Mouse (Mus musculus) heart, postnatal 0 days (tissue): Measurements from ENCODE around the gene Svbp. TPM values are rescaled to one million over a fixed set of nuclear protein-coding genes. Genes with fewer than 3 reads are reported as not detected.

Experiments used
- ATAC-seq: fragments of 200-750 bp; cut with Nextera tagmentation; 2 replicates; pipeline ENCODE4 v1.8.0; 2017; ENCODE audit warnings: low read depth, moderate number of reproducible peaks, moderate library complexity; ENCODE audit not compliant: insufficient read depth
- DNase-seq: peaks from one replicate; pipeline ENCODE4 v3.0.0-alpha.2; 2016; ENCODE audit warnings: low spot score
- H3K27ac ChIP-seq: fragments of 300-500 bp; sonication (generic); 2 replicates; pipeline ENCODE4 v1.5.1; 2014; ENCODE audit warnings: low read depth, mild to moderate bottlenecking
- H3K27me3 ChIP-seq: fragments of 300-500 bp; sonication (generic); 2 replicates; pipeline ENCODE4 v1.6.1; 2014; ENCODE audit warnings: low read length, mixed read lengths; ENCODE audit not compliant: control insufficient read depth, insufficient read depth
- H3K36me3 ChIP-seq: fragments of 300-500 bp; sonication (generic); replicated peaks from 2 replicates; pipeline ENCODE4 v1.6.1; 2014; ENCODE audit warnings: low read length, mixed read lengths; ENCODE audit not compliant: control insufficient read depth, insufficient read depth
- H3K4me1 ChIP-seq: fragments of 300-500 bp; sonication (generic); 2 replicates; pipeline ENCODE4 v1.6.1; 2014; ENCODE audit warnings: antibody characterized with exemption; ENCODE audit not compliant: control insufficient read depth, insufficient read depth
- H3K4me2 ChIP-seq: fragments of 300-500 bp; sonication (generic); 2 replicates; pipeline ENCODE4 v1.6.1; 2014; ENCODE audit warnings: low read depth, mild to moderate bottlenecking, low read length, moderate library complexity
- H3K4me3 ChIP-seq: fragments of 300-500 bp; sonication (generic); 2 replicates; pipeline ENCODE4 v1.5.1; 2014; ENCODE audit warnings: low read depth, low read length
- H3K9ac ChIP-seq: fragments of 300-500 bp; sonication (generic); replicated peaks from 2 replicates; pipeline ENCODE4 v1.6.1; 2014; ENCODE audit warnings: low read depth, low read length, mixed read lengths
- H3K9me3 ChIP-seq: fragments of 300-500 bp; sonication (generic); replicated peaks from 2 replicates; pipeline ENCODE4 v1.6.1; 2016; ENCODE audit warnings: low read length; ENCODE audit not compliant: control insufficient read depth
- CTCF ChIP-seq: IDR thresholded peaks from 2 replicates; pipeline ENCODE4 v1.5.1; 2016; ENCODE audit warnings: antibody characterized with exemption, control low read depth, low read depth
- EP300 ChIP-seq: IDR thresholded peaks from 2 replicates; pipeline ENCODE4 v1.6.1; 2016; ENCODE audit warnings: antibody characterized with exemption, low read depth
- WGBS: fragments of 180-500 bp; shearing (Covaris S2); extraction: QIAGEN DNeasy Blood & Tissue Kit; methylation state at CpG from one replicate; pipeline ENCODE4 v1.1.7; 2014; 5-methylcytosine and 5-hydroxymethylcytosine counted together
- polyA plus RNA-seq: library from polyadenylated mRNA; unstranded; fragments of >200 nt; fragmentation: Nextera tagmentation; extraction: Ambion mirVana; gene quantifications from 2 replicates; pipeline ENCODE4 v1.2.1, GENCODE M21; 2015
- total RNA-seq: library from RNA; depleted of rRNA; stranded (reverse); fragments of >200 nt; gene quantifications from 2 replicates; pipeline ENCODE4 v1.2.3, GENCODE M21; 2014; ENCODE audit warnings: low replicate concordance

Gene Svbp
- total and polyA plus RNA-seq, 2 experiments from 2014 or later: 33.2 to 129 TPM

- 91% methylated on average over 12 of the region's 12 CpGs for WGBS
- no peak for ATAC-seq
- Histone ChIP-seq H3K4me1 (no peaks in the 10 kb centered on the region), H3K27me3 (no peaks in the 10 kb centered on the region), H3K9ac (no peak overlapping the region), H3K4me3 (no peak overlapping the region), H3K27ac (no peak overlapping the region), H3K36me3 (peaks cover 27% of the 10 kb centered on the region; the same call in 1 of the 2 replicates), H3K4me2 (no peak overlapping the region), H3K9me3 (no peaks in the 10 kb centered on the region)
- no peak for TF ChIP-seq CTCF
- DNase-seq: no peak
These were observed 47.5 kb downstream of the Svbp start for GRCm38 (mm10) chr4:119242571-119242970.

DNA sequence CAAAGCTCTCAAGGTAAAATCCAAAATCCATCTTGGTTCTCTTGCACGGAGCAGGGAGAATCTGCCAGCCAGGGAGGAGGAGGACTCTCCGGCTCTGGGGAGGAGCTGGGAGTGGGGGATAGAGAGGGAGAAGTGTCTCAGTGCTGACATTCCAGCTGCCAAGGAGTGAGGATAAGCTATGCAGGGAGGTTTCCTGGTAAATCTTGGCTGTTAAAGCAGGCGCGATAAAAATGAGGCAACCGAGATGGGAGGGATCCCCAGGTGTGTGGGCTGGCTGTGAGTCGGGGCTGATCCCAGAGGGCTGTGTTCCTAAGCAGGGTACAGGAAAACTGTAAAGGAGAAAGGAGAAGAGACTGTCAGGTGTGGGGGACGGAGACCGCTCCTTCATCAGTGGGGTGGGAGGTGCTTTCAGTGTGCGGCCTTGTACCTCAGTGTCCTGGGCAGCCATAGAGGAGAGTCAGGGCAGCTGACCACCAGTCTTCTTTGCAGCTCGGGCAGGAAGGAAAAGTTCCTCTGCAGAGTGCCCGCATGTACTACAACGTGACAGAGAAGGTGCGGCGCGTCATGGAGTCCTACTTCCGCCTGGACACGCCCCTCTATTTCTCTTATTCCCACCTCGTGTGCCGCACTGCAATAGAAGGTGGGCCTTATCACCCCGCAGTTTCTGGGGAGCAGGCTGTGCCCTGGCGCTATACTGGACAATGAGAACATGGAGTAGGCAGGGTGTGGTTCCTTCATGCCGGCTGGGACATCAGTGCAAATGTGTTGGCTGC lies 49.5 kb downstream of the Svbp start:
- Histone ChIP-seq H3K9ac (no peak overlapping the region), H3K4me3 (no peak overlapping the region), H3K27me3 (no peaks in the 10 kb centered on the region), H3K27ac (no peak overlapping the region), H3K9me3 (no peaks in the 10 kb centered on the region), H3K36me3 (peaks cover 27% of the 10 kb centered on the region; the same call in 1 of the 2 replicates), H3K4me2 (no peak overlapping the region), H3K4me1 (peaks cover 8% of the 10 kb centered on the region; the same call in 1 of the 2 replicates)
- no peak for DNase-seq
- TF ChIP-seq CTCF (no peak), EP300 (no peak)
- no peak for ATAC-seq
- 67% methylated on average over 22 of the region's 22 CpGs for WGBS

DNA sequence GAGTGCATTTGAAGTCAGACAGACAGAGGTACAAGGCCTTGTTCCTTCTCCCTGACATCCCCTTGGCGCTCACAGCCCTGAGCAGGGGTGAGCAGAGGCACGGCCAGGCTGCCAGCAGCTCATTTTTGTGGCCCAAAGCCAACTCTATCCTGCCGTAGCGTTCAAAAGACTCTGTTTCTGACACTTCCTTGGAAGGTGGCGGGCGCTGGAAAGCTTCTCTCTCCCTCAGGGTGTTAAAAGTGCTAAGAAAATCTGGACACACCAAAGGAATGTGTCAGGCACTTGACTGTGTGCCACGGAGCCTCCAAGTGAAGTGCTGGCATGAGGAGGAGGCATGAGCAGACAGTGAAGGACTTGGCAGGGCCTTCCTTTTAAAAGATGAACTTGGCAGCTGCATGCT lies 50.5 kb downstream of the Svbp start:
- DNase-seq (peak; percentile 30), ATAC-seq (no peak)
- H3K36me3 ChIP-seq: peaks cover 27% of the 10 kb centered on the region; the same call in 1 of the 2 replicates
- H3K27ac ChIP-seq: 0 out of 2 replicates have a peak overlapping the region, but pooled peaks have one; percentile 25
- no peaks in the 10 kb centered on the region for H3K27me3 ChIP-seq
- H3K4me2 ChIP-seq: no peak overlapping the region
- no peak overlapping the region for H3K4me3 ChIP-seq
- H3K4me1 ChIP-seq: peaks cover 8% of the 10 kb centered on the region; the same call in 1 of the 2 replicates
- H3K9ac ChIP-seq: no peak overlapping the region
- no peaks in the 10 kb centered on the region for H3K9me3 ChIP-seq
- TF ChIP-seq EP300 (no peak), CTCF (no peak)
- 20% methylated on average over 7 of the region's 7 CpGs for WGBS

- DNase-seq: no peak
- no peak overlapping the region for H3K9ac ChIP-seq
- H3K4me2 ChIP-seq: no peak overlapping the region
- H3K36me3 ChIP-seq: peaks cover 24% of the 10 kb centered on the region; the same call in 1 of the 2 replicates
- peaks cover 8% of the 10 kb centered on the region; the same call in 1 of the 2 replicates for H3K4me1 ChIP-seq
- H3K4me3 ChIP-seq: no peak overlapping the region
- 0 out of 2 replicates have a peak overlapping the region, but pooled peaks have one; percentile 25 for H3K27ac ChIP-seq
- no peaks in the 10 kb centered on the region for H3K27me3 ChIP-seq
- ATAC-seq: no peak
- no peak for TF ChIP-seq CTCF
- no peak for TF ChIP-seq EP300
- H3K9me3 ChIP-seq: no peaks in the 10 kb centered on the region
- WGBS: 73% methylated on average over 9 of the region's 9 CpGs
These were observed 50.9 kb downstream of the Svbp start for GRCm38 (mm10) chr4:119245961-119246360.

DNA sequence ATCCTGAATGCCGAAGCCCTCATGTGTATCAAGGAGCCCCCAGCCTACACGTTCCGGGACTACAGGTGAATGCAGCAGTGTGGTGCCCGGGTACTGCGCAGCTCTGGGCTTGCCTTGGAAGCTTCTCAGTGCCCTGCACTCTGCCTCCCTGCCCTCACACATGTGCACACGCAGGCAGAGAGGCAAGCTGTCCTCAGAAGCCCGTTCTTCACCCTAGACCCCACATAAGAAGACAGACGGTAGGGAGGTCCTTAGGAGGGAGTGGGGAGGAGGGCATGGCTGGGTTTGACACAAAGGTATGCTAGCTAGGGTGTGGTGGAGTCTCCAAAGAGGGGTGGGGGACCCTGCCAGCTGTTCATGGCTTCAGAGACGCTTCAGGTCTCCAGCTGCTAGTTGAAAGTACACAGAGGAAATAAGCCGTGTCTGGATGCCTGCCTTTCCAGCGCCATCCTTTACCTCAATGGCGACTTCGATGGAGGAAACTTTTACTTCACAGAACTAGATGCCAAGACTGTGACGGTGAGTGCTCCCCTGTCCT lies 51.7 kb downstream of the Svbp start:
- DNase-seq (no peak), ATAC-seq (no peak)
- TF ChIP-seq CTCF: no peak
- no peak for TF ChIP-seq EP300
- no peak overlapping the region for H3K4me2 ChIP-seq
- peaks cover 19% of the 10 kb centered on the region; the same call in 1 of the 2 replicates for H3K36me3 ChIP-seq
- WGBS: 79% methylated on average over 14 of the region's 14 CpGs
- H3K4me3 ChIP-seq: no peak overlapping the region
- peaks cover 8% of the 10 kb centered on the region; the same call in 1 of the 2 replicates for H3K4me1 ChIP-seq
- no peaks in the 10 kb centered on the region for H3K27me3 ChIP-seq
- H3K9ac ChIP-seq: no peak overlapping the region
- no peaks in the 10 kb centered on the region for H3K9me3 ChIP-seq
- H3K27ac ChIP-seq: no peak overlapping the region
